Mouse (Mus musculus) adrenal gland, postnatal 36 days (tissue): ENCODE measurements around the gene Aip. TPM values are rescaled to one million over a fixed set of nuclear protein-coding genes. Genes with fewer than 3 reads are reported as not detected.
"Not testable (repeated sequence)": the region's sequence is repeated elsewhere in the genome, so short reads cannot be mapped to it uniquely, and the experiment has no call there.

Source experiments
- DNase-seq, 2 experiments: peaks; one replicate each; pipeline ENCODE4 v3.0.0; 2021; ENCODE audit warnings: mixed read lengths in 1 of 2
- total RNA-seq, 2 experiments: library from RNA; stranded (reverse); gene quantifications; 2 replicates each; pipeline ENCODE4 v1.2.3; 2021

Aip gene
- total RNA-seq, 2 experiments from 2014 or later = 104 to 124 TPM

DNA sequence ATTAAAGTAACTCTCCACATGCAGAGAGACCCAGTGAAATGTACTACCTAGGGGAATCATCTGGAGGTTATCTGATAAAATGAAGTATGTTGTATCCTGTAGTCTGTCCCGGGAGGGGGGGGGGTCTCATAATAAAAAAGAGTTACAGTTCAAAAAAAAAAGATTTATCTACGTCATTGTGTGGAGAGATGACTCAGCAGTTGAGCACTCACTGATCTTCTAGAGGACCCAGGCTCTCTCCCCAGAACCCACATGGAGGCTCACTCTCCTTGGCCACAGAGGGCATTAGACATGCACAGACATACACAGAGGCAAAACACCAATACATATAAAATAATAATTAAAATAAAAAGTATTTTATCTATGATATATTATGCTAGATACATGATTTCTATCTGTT is 34.3 kb downstream of the Aip start:
- DNase-seq = no peak

DNA sequence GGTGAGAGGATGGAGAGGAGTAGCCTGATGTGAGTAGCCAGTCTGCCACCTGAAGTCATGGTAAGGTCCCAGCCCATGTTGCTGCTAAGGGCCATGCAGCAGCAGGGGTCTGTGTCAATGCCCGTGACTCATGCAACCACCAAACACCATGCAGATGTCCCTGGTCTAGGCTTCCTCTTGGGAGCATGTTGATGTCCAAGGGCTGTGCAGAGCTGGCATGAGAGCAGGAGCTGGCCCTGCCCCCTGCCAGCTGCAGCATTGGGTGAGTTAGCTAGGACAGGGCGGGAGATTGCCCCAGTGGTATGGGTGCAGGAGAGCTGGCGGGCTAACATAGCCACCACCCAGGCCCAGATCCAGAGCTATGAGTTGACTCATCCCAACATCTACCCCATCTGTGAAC is 35.2 kb downstream of the Aip start:
- no peak for DNase-seq

- no peak for DNase-seq
Observed at GRCm38 (mm10) chr19:4089128-4089527, 36.5 kb downstream of the Aip start.

DNA sequence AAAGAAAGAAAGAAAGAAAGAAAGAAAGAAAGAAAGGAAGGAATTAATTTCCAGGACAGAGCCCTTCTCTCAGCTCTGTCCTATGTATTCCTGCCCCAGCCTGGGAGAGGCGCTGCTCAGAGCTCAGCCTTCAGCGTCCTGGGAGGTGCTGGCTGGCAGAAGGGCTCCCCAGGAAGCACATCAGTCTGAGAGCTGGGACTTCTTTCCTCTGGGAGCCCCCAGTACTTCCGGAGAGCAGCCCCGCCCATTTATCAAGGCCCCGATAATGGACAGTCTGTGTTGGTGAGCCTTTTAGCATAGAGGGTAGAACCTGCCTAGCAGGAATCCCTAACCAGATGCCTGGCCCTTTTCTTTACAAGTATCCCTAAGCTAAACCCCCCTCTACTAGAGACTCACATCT is 37.5 kb downstream of the Aip start:
- no peak for DNase-seq

- no peak for DNase-seq
Observed at GRCm38 (mm10) chr19:4087090-4087489, 38.6 kb downstream of the Aip start.

DNA sequence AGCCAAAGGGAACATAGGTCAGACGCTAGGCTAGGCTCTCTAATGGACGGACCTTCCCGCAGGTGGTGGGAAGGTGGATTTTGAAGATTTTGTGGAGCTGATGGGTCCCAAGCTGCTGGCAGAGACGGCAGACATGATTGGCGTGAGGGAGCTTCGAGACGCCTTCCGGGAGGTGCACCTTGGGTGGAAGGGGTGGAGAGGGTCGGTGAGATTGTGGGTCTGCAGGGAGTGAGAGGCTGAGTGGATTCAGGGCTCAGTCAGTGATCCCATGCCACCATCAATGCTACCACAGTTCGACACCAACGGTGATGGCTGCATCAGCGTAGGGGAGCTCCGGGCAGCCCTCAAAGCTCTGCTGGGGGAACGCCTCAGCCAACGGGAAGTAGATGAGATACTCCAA is 39.5 kb downstream of the Aip start:
- DNase-seq = no peak

DNA sequence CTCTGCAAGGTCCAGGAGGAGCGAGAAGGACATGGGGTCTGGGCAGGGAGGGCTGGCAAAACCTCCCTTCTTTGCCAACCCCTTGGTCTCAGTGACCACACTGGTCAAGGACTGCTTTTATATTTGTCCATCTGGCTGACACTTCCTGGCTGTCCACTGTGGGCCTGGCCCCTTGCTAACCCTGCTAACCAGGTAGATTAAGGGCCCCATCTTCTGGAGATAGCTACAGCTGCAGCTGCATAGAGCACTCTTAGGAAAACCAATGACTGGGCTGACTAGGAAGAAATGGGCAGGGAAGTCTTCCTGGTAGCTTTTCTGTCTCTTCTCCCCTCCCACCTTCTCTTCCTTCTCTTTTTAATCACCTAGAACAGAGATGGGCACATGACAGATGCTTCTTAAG is 40.7 kb downstream of the Aip start:
- no peak for DNase-seq

DNA sequence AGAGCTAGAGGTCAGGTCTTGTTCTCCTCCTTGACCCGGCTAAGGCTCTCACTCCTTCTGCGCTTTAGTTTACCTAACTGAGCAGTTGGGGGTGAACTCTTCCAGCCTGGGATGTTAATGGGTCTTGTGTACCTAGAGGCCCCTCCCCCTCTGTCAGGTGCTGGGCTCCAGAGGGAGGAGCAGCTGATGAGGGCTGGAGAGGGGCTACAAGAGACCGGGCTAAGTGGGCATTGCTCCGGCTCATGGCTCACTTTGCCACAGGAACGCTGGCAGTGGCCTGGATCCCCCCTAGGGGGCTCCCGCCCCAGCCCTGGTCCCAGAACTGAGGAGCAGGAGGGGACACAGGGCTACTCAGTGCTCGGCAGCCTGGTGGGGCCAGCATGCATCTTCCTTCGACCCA is 41.8 kb downstream of the Aip start:
- no peak for DNase-seq

DNA sequence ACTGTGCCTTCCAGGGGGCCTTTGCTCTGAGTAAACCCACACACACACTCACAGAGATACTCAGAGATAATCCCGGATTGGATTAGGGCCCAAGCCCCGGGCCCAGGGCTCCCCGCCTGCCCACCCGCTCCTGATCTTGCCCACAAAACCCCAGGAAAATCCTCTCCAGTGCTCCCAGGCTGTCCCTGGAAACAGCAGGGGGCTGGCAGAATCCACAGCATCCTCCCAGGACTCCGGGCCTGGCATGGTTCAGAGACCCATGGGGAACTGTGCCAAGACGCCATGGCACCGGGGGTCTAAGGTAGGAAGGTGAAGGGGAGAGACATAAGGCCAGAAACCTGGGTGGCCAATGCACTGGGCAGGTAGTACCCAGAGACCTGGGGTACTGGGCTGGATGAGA is 42.3 kb downstream of the Aip start:
- DNase-seq = no peak

DNA sequence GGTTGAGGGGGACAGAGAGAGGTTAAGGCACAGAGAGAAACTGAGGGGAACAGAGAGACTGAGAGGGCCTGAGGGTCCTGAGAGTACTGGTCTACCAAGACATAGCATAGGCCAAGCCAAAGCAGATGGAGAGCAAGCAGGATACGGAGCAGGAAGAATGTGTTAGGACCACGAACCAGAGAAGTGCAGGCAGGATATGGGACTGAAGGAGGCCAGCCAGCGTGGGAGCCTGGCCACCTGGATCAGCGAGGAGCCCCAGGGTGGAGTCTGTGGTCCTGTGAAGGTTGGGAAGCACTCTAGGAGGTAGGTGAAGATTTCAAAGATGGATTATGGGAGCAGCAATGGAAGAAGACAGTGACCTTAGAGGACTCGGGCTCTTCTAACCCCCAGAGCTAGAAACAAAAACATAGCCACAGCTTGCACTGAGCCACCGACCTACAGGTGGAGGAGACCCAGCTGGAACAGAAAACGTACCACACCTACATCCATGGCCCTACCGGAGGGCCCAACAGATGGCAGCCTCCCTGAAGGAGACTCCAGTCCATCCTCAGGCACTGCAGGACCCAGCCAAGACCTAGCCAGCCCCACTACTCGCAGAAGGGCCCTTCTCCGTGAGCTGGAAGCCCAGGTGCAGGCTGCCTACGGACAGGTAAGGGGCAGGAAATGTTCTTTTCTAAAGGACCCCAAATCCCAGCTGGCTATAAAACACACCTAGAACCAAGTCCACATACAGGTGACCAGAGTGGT is 43.3 kb downstream of the Aip start:
- DNase-seq = no peak

- DNase-seq = no peak
Observed at GRCm38 (mm10) chr19:4081394-4081793, 44.3 kb downstream of the Aip start, which contains the start of gene Cabp2. TSS of gene Cabp2 (plus strand) at chr19:4081578.

GRCm38 (mm10) chr19:4080511-4081009 is 45.1 kb downstream of the Aip start:
- no peak for DNase-seq

GRCm38 (mm10) chr19:4079594-4079993 is 46.1 kb downstream of the Aip start:
- DNase-seq = no peak

GRCm38 (mm10) chr19:4075531-4075930 is 50.1 kb downstream of the Aip start:
- no peak for DNase-seq

DNA sequence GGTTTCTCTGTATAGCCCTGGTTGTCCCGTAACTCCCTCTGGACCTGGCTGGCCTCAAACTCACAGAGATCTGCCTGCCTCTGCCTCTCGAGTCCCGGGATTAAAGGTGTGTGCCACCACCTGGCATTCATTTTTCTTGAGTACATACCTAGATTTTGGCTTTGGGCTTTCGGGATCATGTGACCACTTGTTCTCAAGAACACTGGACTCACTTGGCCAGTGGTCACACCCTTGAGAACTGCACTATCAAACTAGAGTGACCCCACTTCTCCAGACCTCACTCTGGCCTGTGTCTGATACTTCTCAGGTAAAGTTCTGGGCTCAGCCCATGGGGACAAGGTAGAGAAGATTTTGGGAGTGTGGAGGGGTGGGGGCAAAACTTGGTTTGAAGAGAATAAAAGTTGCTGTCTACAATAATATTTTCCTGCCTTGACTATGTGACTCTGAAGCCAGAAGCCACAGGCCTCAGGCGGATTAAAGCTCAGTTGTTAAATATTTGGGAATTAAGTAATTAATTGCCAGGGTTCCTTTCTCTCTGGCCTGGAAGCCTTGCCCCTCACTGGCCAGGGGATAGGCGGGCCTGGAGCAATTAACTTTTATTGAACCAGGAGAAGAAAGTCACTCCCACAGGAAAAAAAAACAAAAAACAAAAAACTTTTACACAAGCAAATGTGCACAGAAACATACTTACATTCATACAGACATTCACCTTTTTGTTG is 52.8 kb downstream of the Aip start:
- no peak for DNase-seq

DNA sequence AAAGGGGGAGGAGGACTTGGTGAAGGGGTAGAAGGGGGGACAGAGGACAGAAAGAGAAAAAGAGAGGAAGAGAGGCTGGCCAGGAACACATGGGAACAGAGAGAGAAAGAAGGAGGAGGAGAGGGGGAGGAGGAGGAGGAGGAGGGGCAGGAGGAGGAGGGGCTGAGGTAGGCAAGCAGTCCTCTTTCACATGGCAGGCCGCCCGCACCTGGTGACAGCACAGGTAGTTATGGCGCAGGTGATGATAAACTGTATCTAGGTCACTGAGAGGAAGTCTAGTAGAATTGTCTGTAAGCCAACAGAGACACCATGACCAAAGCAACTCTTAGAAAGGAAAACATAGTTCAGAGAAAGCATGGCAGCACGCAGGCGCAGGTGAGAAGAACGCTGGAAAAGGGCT is 54.3 kb downstream of the Aip start:
- DNase-seq = no peak

- no peak for DNase-seq
Observed at GRCm38 (mm10) chr19:4070756-4071155, 54.9 kb downstream of the Aip start.

- DNase-seq = no peak
Observed at GRCm38 (mm10) chr19:4070311-4070710, 55.3 kb downstream of the Aip start.

DNA sequence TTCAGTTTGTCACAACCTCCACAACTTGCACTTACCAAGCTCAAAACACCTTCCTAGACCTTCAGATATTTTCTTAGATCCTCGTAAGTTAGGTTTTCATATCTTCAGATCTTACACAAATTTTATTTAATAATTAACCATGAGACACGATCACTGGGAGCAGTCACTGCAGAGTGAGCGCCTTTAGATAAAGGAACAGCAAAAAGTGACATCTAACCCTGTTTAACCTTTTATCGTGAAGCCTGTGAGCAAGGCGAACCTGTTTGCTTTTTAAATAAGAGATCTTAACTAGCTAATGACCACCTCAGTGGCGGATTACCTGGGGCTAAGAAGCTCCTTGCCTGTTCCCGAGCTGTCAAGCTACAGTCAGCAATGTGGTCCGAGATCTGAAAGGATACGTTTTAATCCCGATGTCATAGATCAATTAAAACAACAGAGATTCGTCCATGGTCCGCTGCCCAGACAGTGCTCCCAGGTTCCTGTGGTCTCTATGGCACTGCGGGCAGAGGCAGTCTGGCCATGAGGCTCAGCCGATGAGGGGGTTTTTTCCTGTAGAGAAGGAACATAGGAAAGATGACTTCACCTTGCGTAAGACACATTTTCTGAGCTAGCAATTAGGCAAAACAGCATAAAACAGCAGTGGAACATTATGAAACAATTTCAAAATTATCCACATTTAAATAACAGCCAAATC is 56.8 kb downstream of the Aip start:
- no peak for DNase-seq

DNA sequence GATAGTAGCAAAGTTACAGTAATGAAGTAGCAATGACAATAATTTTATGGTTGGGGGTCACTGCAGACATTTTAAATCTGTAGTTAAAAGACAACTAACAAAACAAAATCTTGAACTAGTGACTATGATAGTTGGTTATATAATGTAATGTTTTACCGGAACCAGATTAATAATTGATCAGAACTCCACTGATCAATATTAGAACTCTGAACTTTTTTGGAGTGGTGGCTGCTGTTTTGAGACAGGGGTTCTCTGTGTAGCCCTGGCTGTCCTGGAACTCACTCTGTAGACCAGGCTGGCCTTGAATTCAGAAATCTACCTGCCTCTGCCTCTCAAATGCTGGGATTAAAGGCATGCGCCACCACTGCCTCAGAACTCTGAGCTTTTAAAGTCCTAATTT is 57.4 kb downstream of the Aip start:
- DNase-seq = not testable (repeated sequence)

DNA sequence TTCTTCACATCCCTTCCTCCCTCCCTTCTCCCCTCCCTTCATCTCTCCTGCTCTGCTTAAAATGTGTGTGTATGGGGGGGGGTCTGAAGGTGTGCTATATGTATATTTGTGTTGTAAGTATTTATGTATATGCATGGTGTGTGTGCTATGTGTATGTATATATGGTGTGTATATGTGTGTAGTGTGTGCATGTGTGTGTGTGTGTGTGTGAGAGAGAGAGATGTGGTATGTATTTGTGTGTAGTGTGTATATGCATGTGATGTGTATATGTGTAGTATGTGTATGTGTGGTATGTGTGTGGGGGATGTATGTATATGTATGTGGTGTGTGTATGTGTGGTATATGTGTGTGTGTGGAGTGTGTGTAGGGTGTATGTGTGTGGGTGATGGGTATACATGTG is 58.8 kb downstream of the Aip start:
- no peak for DNase-seq

DNA sequence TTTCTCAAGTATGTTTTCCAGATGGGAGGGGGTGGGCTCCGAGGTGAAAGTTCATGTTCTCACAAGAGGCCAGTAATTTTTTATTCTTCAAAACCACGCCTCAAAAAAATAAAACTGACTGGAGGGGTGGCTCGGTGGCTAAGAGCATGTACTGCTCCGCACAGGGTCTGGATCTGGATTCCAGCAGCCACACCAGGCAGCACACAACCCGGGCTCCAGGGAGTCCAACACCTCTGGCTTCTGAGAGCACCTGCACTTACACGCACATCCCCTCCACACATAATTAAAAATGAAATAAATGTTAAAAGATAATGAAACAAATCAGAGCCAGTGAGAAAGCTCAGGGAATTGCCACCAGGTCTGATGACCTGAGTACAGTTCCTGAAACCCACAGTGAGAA is 59.4 kb downstream of the Aip start:
- DNase-seq = no peak

GRCm38 (mm10) chr19:4064501-4064900 is 61.2 kb downstream of the Aip start:
- not testable (repeated sequence) for DNase-seq
